Mouse (Mus musculus) lung, embryonic 16.5 days (tissue): ENCODE measurements around the gene Slc39a1. TPM values are rescaled to one million over a fixed set of nuclear protein-coding genes. Genes with fewer than 3 reads are reported as not detected.

Experiments
- ATAC-seq: fragments of 200-750 bp; cut with Nextera tagmentation; 2 replicates; pipeline ENCODE4 v1.8.0; 2017; ENCODE audit warnings: low read depth, mild to moderate bottlenecking, moderate library complexity
- H3K27ac ChIP-seq: fragments of 300-500 bp; sonication (generic); 2 replicates; pipeline ENCODE4 v1.5.1; 2014; ENCODE audit warnings: mild to moderate bottlenecking, control low read depth, low read length
- H3K27me3 ChIP-seq: fragments of 300-500 bp; sonication (generic); 2 replicates; pipeline ENCODE4 v1.6.1; 2014; ENCODE audit warnings: low read depth, low read length, mixed read lengths; ENCODE audit not compliant: control insufficient read depth, insufficient read depth
- H3K36me3 ChIP-seq: fragments of 300-500 bp; sonication (generic); 2 replicates; pipeline ENCODE4 v1.6.1; 2014; ENCODE audit warnings: low read length; ENCODE audit not compliant: control insufficient read depth, insufficient read depth
- H3K4me1 ChIP-seq: fragments of 300-500 bp; sonication (generic); replicated peaks from 2 replicates; pipeline ENCODE4 v1.6.1; 2014; ENCODE audit warnings: low read length, mixed read lengths; ENCODE audit not compliant: control insufficient read depth, insufficient read depth
- H3K4me2 ChIP-seq: fragments of 300-500 bp; sonication (generic); 2 replicates; pipeline ENCODE4 v1.6.1; 2014; ENCODE audit warnings: low read depth, low read length, control low read depth
- H3K4me3 ChIP-seq: fragments of 300-500 bp; sonication (generic); 2 replicates; pipeline ENCODE4 v1.5.1; 2014; ENCODE audit warnings: mild to moderate bottlenecking, low read length, control low read depth
- H3K9ac ChIP-seq: fragments of 300-500 bp; sonication (generic); 2 replicates; pipeline ENCODE4 v1.6.1; 2014; ENCODE audit warnings: low read length, control low read depth
- H3K9me3 ChIP-seq: fragments of 300-500 bp; sonication (generic); 2 replicates; pipeline ENCODE4 v1.6.1; 2016; ENCODE audit warnings: low read length; ENCODE audit not compliant: control insufficient read depth
- WGBS: fragments of 180-500 bp; shearing (Covaris S2); extraction: QIAGEN DNeasy Blood & Tissue Kit; methylation state at CpG from one replicate; pipeline ENCODE4 v1.1.7; 2014; 5-methylcytosine and 5-hydroxymethylcytosine counted together
- polyA plus RNA-seq: library from polyadenylated mRNA; unstranded; fragments of >200 nt; fragmentation: Nextera tagmentation; extraction: Ambion mirVana; gene quantifications from 2 replicates; pipeline ENCODE4 v1.2.1, GENCODE M21; 2015

Slc39a1 gene
- polyA plus RNA-seq, 1 experiment from 2014 or later: 105 TPM

DNA sequence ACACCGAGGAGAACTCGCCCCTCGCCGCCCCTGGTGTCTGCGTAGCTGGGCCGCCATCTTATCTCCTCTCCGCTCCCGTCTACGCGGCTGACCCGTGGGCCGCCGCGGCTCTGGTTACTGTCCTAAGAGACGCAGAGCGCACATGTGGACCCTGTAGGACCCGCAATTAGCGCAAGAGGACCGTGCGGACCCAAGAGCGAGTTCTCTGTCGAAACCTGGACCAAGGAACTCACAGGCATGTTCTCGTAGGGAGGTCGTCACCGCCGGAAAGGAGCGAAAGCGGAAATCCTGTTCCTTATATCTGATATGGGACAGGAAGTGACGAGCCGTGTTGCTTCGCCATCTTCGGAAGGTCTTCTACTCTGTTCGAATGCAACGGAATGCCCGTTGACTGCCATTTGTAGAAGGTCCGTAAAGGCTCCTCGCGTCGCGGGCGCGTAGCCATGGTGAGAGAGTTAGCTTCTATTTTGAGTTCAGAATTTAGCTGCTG lies 34.5 kb upstream of the Slc39a1 start, which contains the start of the genes Rps27 and Rab13:
Gene Rps27 (minus strand): TSS at position 275 of the 490 bp plus-strand sequence.
Gene Rab13 (plus strand): TSS at position 319 of the 490 bp plus-strand sequence.
- H3K4me2 ChIP-seq: peak within 1 kb of the TSS; percentile 89
- H3K36me3 ChIP-seq: peaks cover 24% of the 10 kb centered on the region
- peak within 1 kb of the TSS; percentile 58 for H3K4me3 ChIP-seq
- peaks cover 20% of the 10 kb centered on the region for H3K4me1 ChIP-seq
- peak within 1 kb of the TSS; percentile 74 for H3K9ac ChIP-seq
- no peaks in the 10 kb centered on the region for H3K27me3 ChIP-seq
- no peaks in the 10 kb centered on the region for H3K9me3 ChIP-seq
- under 1% methylated on average over 42 of the region's 42 CpGs for WGBS
- ATAC-seq: peak; percentile 96
- peak within 1 kb of the TSS; percentile 56 for H3K27ac ChIP-seq

- H3K27me3 ChIP-seq: no peaks in the 10 kb centered on the region
- whole genome bisulfite sequencing: 11% methylated on average over 12 of the region's 12 CpGs
- H3K9ac ChIP-seq: peak overlapping the region; percentile 55
- peaks cover 20% of the 10 kb centered on the region for H3K4me1 ChIP-seq
- no peaks in the 10 kb centered on the region for H3K9me3 ChIP-seq
- H3K4me2 ChIP-seq: peak overlapping the region; percentile 71
- peak overlapping the region; percentile 56 for H3K27ac ChIP-seq
- H3K4me3 ChIP-seq: peak overlapping the region; percentile 58
- peak; percentile 45; the same call in 1 of the 2 replicates for ATAC-seq
- peaks cover 18% of the 10 kb centered on the region for H3K36me3 ChIP-seq
Observed at GRCm38 (mm10) chr3:90213956-90214684, 33.9 kb upstream of the Slc39a1 start.

GRCm38 (mm10) chr3:90215825-90216380 lies 32.1 kb upstream of the Slc39a1 start:
- Histone ChIP-seq H3K36me3 (peaks cover 10% of the 10 kb centered on the region), H3K9me3 (no peaks in the 10 kb centered on the region), H3K9ac (no peak overlapping the region), H3K4me2 (no peak overlapping the region), H3K27ac (no peak overlapping the region), H3K4me3 (no peak overlapping the region), H3K27me3 (no peaks in the 10 kb centered on the region), H3K4me1 (peaks cover 23% of the 10 kb centered on the region)
- ATAC-seq: no peak
- WGBS: 18% methylated on average over 1 of the region's 1 CpGs

DNA sequence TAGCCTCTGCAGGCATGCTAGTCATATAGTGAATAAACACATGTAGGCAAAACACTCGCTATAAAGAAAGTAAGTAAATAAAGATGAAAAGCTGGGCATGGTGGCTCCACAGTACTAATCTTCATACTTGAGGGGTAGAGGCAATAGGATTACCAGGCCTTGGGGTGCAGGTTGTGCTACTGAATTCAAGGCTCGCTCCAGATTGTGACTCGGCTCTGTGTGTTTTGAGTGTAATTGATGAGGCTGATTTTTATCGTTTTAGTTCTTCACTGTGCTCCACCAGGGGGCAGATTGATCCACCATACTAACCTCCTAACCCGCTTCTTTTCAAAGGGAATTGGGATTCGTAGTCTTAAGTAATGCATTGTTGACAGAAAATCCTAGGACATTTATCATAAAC lies 27.9 kb upstream of the Slc39a1 start:
- H3K36me3 ChIP-seq: peaks cover 4% of the 10 kb centered on the region
- WGBS: 7% methylated on average over 6 of the region's 6 CpGs
- no peaks in the 10 kb centered on the region for H3K9me3 ChIP-seq
- no peaks in the 10 kb centered on the region for H3K27me3 ChIP-seq
- H3K4me1 ChIP-seq: peaks cover 12% of the 10 kb centered on the region
- peak overlapping the region; percentile 74 for H3K4me2 ChIP-seq
- peak overlapping the region; percentile 60 for H3K4me3 ChIP-seq
- H3K27ac ChIP-seq: peak overlapping the region; percentile 96
- H3K9ac ChIP-seq: peak overlapping the region; percentile 75
- peak; percentile 60; the same call in 1 of the 2 replicates for ATAC-seq

DNA sequence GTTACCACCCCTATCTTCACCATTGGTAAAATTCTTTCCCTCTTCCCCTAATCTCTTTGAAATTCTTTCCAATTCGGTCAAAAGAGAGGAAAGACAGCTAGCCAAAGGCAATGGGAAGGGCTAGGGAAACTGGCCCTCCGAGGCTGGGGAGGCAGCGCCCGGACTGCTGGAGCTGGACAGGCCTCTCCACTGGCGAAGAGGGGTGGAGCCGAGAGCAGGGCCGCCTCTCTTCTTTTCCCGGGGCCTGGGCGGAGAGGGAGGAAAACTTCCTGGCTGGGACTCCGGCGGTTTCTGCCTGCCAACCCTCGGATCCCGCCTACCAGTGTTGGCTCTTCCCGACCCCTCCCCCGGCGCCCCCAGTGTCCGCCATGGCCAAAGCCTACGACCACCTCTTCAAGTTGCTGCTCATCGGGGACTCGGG lies 27.4 kb upstream of the Slc39a1 start:
- Histone ChIP-seq H3K27me3 (no peaks in the 10 kb centered on the region), H3K36me3 (peaks cover 4% of the 10 kb centered on the region), H3K4me3 (peak overlapping the region; percentile 60), H3K27ac (peak overlapping the region; percentile 96), H3K9ac (peak overlapping the region; percentile 75), H3K4me2 (peak overlapping the region; percentile 74), H3K4me1 (peaks cover 12% of the 10 kb centered on the region), H3K9me3 (no peaks in the 10 kb centered on the region)
- under 1% methylated on average over 19 of the region's 20 CpGs for WGBS
- ATAC-seq: peak; percentile 95

GRCm38 (mm10) chr3:90221123-90221522 lies 26.8 kb upstream of the Slc39a1 start:
- H3K4me1 ChIP-seq: peaks cover 12% of the 10 kb centered on the region
- H3K36me3 ChIP-seq: peaks cover 7% of the 10 kb centered on the region
- peak; percentile 10; the same call in 1 of the 2 replicates for ATAC-seq
- no peaks in the 10 kb centered on the region for H3K9me3 ChIP-seq
- WGBS: 6% methylated on average over 5 of the region's 5 CpGs
- H3K27me3 ChIP-seq: no peaks in the 10 kb centered on the region
- H3K4me2 ChIP-seq: peak overlapping the region; percentile 74
- no peak overlapping the region for H3K27ac ChIP-seq
- peak overlapping the region; percentile 75 for H3K9ac ChIP-seq
- H3K4me3 ChIP-seq: peak overlapping the region; percentile 60

DNA sequence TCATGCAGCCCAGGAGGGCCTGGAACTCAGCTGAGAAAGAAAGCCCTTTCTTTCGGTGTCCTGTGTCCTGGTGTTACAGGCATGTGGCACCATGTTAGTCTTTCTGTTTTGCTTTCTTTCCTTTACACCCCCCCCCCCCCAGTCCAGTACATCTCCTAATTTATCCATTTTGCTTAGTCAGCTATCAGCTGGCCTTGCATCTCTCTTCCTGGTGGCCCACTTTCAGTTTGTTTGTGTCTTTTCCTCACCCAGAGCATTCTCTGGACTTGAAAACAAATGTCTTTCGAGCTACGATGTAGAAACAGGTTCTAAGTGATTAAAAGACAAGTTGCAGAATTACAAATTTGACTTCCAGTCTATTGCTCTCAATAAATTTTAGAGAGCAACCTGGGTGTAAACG lies 25.5 kb upstream of the Slc39a1 start:
- Histone ChIP-seq H3K9me3 (no peaks in the 10 kb centered on the region), H3K4me1 (peaks cover 12% of the 10 kb centered on the region), H3K36me3 (peaks cover 10% of the 10 kb centered on the region), H3K4me3 (no peak overlapping the region), H3K27ac (no peak overlapping the region), H3K27me3 (no peaks in the 10 kb centered on the region), H3K9ac (no peak overlapping the region), H3K4me2 (no peak overlapping the region)
- no peak for ATAC-seq
- 84% methylated on average over 4 of the region's 4 CpGs for WGBS

GRCm38 (mm10) chr3:90222941-90223340 lies 25.0 kb upstream of the Slc39a1 start:
- Histone ChIP-seq H3K27me3 (no peaks in the 10 kb centered on the region), H3K9ac (no peak overlapping the region), H3K4me2 (no peak overlapping the region), H3K4me1 (peaks cover 12% of the 10 kb centered on the region), H3K27ac (no peak overlapping the region), H3K36me3 (peaks cover 10% of the 10 kb centered on the region), H3K9me3 (no peaks in the 10 kb centered on the region), H3K4me3 (no peak overlapping the region)
- 55% methylated on average over 3 of the region's 3 CpGs for WGBS
- no peak for ATAC-seq

DNA sequence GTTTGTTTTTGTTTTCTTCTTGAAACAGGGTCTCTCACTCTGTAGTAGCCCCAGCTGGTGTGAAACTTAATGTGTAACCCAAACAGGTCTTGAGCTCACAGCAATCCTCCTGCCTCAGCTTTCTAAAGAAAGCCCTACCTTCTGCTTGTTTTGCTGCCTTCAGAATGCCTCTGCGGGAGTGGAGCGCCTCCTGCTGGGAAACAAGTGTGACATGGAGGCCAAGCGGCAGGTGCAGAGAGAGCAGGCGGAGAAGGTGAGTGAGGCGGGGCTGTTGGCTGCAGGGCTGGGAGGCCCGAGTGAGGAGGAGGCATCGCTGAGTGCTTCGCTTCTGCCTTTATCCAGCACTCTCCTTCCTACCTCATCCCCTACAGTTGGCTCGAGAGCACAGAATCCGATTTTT lies 23.6 kb upstream of the Slc39a1 start:
- Histone ChIP-seq H3K9me3 (no peaks in the 10 kb centered on the region), H3K4me3 (no peak overlapping the region), H3K27ac (no peak overlapping the region), H3K4me1 (peaks cover 12% of the 10 kb centered on the region), H3K27me3 (no peaks in the 10 kb centered on the region), H3K9ac (no peak overlapping the region), H3K36me3 (peaks cover 10% of the 10 kb centered on the region), H3K4me2 (no peak overlapping the region)
- no peak for ATAC-seq
- 79% methylated on average over 10 of the region's 10 CpGs for WGBS
